Mouse (Mus musculus) cerebellum, adult (tissue): ENCODE measurements at regions not wholly inside any gene's neighbourhood (a gene's known extent, or its start where the extent isn't known, plus 50 kb on each side); places are given as distances from the start of the nearest gene placed in this dataset.
"Not testable (repeated sequence)": the region's sequence is repeated elsewhere in the genome, so short reads cannot be mapped to it uniquely, and the experiment has no call there.

ENCODE experiments used
- ATAC-seq: cut with Nextera tagmentation; 2 replicates; pipeline ENCODE4 v1.9.2; 2017; ENCODE audit warnings: mild to moderate bottlenecking, moderate library complexity, mixed read lengths; ENCODE audit not compliant: insufficient number of reproducible peaks, low FRiP score, low TSS enrichment

DNA sequence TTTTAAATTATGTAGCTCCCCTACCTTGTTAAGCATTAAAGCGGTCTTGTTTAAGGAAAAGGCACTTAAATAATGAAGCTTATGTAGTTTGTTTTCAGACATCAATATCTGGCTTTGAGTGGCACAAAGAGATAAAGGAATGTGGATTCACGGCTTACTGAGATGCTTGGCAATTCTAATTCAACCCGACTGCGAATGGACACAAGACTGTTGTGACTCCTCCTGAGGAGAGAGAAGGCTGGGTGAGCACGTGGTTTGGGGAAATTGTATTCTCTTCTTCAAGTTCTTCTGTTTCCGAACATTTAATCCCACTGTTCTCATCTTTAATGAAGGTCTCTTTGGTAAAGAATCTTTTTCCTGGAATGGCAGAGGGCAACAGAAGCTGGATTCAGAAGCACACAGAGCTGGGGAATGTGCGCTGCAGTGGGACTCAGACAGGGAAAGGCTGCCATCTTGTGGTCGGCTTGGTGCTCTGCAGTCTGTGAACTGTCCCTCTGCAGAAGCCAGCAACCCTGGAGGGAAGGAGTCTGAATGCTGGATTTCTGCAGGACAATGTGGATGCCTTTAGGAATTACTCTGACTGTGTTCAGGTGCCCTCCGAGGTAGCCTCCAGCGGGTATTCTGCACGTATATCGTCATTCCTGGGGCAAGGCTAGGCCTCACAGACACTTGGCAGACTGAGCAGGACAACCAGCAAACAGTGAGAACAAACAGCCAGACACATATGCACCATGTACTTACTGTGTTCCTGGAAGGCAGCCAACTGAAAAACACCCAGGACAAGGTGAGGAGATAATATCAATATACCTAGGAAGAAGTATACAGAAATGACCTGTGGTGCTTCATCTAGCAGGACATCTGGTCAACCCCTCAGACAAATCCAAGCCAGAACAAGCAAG lies 54.0 kb upstream of the Pax1 start:
- peak; percentile 85 for ATAC-seq

DNA sequence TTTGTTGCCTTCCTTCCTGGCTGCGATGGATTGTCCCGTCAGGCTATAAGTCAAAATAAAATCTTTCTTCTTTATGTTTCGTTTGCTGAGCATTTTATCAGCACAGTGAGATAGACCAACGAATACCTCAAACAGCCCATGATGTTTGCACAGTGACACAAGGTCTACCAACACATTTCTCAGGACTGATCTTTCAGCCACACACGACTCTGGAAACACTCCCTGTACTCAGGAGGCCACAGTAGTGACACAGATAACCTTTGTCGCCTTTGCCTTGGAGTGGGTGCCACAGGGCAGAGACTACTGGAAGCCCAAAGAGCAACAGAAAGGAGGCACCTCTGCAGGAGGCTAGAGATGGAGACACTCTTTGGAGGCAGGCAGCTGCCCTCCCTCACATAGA lies 55.0 kb upstream of the Pax1 start:
- ATAC-seq = no peak

DNA sequence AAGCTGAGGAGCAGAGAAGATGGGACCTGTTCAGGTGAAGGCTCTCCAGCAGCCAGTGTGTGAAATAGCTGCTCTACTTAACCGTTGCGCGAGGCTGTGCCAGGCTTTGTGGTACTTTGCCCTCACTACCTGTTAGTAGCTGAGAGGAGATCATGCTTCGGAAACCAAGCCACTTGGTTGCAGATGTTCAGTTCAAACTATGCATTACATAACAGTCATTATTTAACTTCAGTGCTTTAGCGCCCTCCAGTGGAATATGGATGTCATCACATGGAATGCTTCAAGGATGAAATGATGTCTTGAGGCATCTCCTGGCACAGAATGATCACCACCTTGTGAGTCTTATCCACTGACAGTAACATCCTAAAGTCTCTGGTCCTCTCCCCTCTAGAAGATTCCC lies 56.5 kb upstream of the Pax1 start:
- ATAC-seq = no peak

DNA sequence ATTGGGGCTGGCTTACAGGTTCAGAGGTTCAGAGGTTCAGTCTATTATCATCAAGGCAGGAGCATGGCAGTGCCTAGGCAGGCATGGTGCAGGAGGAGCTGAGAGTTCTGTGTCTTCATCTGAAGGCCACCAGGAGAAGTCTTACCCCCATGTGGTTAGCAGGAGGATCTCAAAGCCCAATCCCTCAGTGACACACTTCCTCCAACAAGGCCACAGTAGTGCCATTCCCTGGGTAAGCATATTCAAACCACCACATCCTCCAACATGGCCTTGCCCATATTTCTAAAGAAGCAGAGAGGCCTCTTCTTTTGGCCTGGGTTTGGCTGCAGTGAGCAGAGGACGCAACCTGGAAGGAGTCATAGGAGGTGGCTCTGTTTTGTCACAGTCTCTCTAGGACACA lies 61.2 kb upstream of the Pax1 start:
- ATAC-seq = no peak

DNA sequence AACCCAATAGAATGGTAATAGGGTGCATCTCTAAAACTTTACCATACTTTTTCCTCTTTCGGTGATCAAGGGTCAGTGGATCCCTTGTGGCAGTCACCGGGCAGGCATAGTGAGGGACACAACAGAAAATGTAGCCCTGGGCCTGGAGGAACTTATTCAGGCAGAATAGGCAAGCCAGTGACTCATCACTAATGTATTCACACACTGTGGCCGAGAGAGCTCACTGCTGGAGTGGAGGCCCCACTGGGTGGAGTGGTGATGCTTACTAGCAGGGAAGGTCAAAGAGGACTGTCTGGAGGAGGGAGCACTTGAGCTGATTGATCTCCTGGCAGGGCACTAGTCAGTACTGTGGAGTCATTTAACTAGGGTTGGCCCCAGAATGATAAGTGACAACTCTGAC lies 62.4 kb upstream of the Pax1 start:
- no peak for ATAC-seq

DNA sequence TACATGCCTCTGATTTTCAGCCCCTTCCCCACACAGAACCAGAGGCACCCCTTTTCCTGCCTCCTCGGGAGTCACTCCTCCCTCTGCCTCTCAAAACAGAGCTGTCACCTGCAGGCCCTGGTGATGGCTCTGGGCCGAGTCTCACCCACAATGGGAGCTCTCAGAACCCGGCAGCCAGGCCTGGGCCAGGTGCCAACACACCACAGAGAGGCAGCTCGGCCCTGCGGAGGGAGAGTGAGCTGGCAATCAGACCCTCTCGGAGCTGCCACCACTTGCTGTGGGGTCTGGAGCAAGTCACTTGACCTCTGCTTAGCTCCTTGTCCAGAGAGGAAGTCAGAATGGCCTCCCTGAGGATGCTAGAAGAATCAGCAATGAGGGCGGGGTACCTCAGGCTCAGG lies 63.2 kb upstream of the Pax1 start:
- peak; percentile 76 for ATAC-seq

DNA sequence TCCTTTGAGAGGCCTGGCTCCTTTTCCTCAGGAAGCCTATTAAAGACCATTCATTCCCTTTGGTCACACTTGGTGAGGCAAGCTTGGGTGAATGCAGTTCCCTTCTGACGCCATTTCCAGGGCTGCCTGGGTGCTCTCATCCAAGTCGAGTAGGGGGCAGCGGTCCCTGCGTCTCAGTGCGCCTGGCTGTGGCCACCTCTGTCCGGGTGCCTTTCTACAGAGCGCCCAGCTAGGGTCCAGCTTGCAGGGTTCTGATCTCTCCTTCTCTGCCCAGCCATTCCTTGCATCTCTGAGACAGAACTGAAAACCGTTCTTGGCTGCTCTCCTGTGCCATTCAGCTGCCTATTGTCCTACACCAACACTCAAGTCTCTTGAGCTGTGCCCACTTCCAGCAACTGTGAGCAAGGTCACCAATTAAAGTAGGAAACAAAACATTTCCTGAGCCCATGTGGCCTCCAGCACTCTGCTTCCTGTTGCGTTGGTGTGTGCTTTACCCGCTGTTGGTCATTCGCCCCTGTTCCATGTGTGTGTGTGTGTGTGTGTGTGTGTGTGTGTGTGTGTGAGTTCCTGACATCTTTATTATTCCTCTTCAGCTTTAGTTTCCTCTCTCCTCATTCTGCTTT lies 63.7 kb upstream of the Pax1 start:
- ATAC-seq = no peak

DNA sequence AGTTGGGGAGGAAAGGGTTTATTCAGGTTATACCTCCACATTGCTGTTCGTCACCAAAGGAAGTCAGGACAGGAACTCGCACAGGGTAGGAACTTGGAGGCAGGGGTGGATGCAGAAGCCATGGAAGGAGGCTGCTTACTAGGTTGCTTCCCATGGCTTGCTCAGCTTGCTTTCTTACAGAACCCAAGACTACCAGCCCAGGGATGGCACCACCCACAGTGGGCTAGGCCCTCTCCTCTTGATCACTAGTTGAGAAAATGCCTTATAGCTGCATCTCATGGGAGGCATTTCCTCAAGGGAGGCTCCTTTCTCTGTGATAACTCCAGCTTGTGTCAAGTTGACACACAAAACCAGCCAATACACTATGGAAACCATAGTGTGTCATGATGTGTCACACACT lies 66.8 kb upstream of the Pax1 start:
- not testable (repeated sequence) for ATAC-seq

DNA sequence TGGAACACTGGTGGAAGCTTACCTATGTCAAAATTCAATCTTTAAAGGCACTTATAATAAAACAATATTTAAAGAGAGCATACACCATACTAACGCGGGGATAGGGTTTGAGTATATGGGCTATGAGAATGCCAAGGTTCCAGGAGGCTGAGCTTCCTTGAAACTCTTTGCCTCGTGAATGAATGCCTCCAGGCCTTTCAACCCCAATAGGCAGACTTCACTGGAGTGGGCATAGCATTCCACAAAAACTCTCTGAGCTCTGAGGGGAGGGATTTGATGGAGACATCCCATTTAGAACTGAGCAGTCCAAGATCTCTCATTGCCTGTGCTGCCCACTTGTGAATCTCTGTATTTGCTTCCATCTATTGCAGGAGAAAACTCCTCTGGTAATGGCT lies 68.4 kb upstream of the Pax1 start:
- no peak for ATAC-seq

DNA sequence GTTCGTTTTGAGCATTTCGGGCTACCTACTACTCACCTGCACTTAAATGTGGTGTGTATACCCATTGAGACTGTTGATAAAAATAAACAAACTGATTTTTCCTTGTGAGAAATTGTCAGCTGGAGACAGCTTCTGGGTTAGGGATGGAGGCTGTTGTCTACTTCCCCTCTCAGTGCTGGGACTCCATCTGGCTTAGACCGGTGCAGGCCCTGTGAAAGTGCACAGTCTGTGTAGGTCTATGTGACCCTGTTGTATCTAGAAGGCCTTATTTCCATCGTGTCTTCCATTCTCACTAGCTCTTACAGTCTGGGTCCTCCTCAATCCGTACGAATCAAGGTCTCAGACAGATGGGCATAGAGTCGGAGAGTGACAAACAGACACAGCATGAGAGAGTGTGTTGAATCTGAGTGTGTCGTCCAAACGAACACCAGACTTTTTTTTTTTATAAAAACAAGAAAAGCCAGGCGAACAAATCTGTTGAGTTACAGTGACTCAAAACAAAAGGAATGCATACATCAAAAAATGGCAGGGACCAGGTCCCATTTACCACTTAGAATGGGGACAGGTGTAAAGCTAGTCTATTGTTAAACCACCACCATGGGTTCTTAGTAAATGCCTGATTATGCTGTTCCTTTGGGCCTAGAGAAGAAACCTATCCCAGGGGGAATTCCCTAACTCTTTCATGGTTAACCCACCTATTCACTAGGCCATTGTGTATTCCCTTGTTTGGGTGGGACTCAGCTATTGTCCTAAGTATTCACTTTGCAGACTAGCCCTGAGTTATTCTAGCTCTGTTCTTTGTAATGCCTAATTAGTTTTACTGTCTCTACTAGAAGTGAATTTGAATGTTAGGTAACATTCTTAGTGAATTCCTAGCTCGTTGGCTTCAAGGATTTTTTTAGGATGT lies 69.1 kb upstream of the Pax1 start:
- no peak for ATAC-seq

DNA sequence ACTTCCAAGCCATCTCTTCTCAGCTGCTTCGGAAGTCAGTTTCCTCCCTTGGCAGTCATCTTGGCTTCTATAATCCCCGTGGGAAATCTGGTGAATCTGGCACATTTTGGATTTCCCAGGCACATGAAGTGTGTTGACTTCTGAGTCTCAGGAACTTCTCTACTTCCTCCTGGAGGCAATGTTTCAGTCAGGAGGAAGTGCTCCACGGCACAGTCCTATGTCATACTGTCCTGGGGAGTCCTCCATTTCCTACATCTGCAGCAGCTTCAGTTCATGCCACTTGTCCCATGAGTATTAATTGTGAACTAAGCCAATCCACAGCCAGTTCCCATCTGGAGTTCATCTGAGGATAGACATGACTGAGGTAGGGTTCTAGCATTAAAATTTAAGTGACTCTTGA lies 78.3 kb upstream of the Pax1 start:
- no peak for ATAC-seq

DNA sequence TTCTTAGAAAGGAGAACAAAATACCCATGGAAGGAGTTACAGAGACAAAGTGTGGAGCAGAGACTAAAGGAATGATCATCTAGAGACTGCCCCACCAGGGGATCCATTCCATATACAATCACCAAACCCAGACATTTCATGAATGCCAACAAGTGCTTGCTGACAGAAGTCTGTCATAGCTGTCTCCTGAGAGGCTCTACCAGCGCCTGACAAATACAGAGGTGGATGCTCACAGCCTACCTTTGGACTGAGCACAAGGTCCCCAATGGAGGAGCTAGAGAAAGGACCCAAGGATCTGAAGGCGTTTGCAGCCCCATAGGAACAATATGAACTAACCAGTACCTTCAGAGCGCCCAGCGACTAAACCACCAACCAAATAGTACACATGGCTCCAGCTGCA lies 83.6 kb upstream of the Nkx2-2 start:
- no peak for ATAC-seq

DNA sequence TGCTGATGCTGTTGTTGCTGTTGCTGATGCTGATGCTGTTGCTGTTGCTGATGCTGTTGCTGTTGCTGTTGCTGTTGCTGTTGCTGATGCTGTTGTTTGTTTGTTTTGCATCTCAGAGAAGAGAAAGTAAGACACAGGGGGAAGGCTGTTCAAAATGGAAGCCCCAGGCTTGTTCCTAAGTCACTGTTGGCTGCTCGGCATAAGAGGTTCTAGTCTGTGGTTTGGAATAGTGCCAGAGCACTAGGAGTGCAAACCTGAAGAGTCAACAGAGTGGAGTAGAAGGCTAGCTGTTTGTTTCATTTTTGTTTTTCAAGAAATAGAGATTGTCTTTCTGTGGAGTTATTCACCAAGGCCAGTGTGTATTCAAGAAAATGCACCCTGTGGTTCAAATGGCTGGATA lies 75.1 kb upstream of the Nkx2-2 start:
- no peak for ATAC-seq

DNA sequence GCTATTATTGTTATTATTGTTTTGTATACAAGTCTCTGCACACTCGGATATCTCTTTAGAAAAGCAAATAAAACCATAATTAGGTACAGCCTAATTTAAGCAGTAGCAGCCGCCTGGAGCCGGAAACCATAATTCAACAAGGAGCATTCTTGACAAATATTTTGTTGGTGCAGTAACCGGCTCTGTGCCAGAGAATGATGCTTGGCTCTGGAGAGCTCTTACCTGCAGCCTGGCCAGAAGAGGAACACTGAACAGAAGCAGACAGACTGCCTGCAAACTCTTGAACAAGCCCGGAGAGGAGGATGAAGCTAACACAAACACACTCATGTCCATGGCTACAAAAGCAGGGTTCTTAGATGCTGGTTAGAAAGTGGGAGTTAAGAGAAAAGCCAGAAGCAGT lies 73.9 kb upstream of the Nkx2-2 start:
- ATAC-seq = no peak

DNA sequence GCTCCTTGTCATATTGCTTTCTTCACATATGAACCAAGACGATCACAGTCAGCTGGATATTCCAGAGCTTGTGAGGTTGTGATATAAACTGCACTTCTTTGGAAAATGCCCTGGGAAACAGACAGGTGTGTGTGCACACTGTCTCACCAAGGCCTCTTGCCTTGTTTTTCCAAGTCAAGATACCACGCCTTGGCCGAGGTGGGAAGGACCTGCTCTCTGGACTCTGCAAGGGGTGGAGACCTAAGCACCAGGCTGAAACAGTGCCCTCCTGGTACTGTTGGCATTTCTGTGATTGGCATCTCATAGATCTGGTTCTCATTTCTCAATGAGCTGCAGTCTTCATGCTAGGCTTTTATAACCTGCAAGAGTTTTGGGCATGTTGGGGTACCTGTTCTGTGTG lies 73.2 kb upstream of the Nkx2-2 start:
- no peak for ATAC-seq

DNA sequence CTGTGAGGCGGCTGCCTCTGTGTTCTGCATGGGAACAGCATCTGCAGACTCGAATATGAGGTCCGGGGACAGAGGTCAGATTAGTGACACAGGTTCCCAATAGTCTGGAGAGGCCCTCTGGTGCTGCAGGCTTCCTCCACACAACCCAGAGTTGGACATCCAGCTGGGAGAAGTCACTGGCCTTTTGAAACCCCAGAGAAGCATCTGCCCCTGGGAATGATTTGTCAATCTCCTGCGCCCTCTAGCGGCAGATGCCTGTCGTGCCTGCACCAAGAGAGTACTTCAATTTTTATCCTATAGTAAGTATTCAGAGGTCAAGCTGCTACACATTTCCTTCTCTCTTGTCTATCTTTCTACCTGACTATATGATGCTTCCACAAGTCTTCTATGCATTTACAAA lies 62.7 kb upstream of the Nkx2-2 start:
- ATAC-seq = no peak

DNA sequence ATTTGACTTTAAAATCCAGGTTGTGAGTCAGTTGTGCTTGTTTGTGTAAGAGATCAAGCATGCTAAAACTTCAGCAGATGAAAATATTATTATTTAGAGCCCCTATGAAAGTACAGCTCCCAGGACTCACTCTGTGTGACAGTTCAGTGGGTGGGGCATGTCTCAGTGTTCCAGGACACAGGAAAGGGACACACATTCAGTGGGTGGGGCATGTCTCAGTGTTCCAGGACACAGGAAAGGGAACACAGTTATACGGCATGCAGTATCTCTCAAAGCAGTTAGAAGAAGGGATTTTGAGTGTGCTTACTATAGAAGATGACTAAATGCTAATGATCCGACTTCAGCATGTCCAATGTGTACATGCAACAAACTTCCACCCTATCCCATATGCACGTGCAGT lies 60.9 kb upstream of the Nkx2-2 start:
- no peak for ATAC-seq

DNA sequence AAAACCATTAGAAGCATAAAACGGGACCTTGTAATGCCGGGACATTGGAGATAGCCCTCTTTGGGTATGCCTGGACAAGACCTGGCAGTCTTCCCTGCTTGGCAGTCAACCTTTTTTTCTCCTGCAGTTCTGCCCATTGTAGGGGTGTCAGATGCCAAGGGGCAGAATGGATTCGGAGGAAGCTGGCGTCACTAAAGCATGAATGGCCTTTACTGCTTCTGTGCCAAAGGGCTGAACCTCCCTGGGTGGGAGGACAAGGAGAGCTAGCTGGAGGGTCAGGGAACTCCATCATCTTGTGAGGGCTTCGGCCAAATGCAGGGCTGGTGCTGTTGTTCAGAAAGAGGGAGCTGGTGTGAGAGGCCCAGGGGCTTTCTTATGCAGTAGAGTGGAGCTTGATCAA lies 60.1 kb upstream of the Nkx2-2 start:
- ATAC-seq = 0 out of 2 replicates have a peak, but pooled peaks have one; percentile 40

DNA sequence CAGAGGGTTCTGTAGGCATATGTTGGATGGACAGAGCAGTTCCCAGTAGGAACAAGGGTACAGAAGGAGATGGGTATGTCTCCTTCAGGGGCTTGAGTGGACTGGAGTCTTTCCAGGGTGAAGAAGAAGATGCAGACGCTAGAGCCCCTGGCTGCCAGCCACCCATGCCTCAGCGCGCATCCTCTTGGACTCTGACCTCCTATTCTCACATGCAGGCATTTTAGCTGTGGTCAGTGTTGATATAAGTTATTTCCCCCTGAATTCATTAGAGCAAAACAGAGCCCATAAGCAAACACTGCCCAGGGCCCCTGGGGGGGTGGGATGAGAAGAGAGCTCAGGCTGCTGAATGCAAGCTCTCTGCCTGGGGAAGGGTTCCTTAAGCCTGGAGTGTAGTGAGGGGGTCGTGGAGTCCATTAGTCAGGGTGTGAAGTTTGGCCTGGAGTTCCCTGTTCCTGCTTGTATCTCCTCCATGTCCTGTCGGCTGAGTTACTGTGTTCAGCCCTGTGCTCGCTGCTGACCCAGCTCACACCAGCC lies 54.0 kb upstream of the Nkx2-2 start:
- ATAC-seq = no peak

DNA sequence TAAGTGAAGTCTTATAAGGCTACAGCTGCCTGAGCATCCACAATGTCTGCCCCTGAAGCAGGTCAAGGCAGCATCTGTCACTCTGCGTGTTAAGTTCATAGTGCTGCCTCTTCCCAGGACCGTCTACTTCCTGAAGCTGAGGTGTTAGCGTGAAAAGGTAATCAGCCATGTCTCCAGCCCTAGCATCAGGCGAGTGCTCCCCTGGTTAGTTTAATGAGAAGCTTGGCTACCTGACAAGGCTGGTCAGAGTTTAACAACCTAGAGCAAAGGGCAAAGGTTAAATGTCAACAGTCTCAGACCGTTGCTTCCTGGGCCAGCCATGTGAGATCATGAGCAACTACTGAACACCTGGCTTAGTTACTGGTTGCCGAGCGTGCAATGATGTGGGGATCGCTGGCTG lies 53.2 kb upstream of the Nkx2-2 start:
- ATAC-seq = no peak

DNA sequence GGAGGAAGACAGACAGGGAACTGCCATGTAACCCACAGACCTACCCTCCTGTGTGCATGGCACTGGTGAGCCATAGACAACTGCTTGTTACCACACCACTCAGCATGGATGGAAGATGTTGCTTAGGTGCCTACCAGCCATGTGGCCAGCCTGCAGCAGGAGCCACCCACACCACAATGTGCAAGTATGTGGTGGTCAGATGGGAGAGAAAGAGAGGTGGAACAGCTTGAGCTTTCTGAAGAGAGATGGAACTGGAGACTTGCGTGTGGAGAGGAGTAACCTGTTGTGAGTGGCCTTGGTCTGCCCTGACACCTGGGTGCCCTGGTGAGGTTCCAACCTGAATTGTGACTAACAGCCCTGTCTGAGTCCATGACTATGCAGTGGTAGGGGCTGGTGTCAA lies 50.4 kb upstream of the Nkx2-2 start:
- no peak for ATAC-seq
